Mouse (Mus musculus): ENCODE results near the gene Fgd5. TPM values are rescaled to one million over a fixed set of nuclear protein-coding genes. Genes with fewer than 3 reads are reported as not detected.
"Not testable (repeated sequence)": the region's sequence is repeated elsewhere in the genome, so short reads cannot be mapped to it uniquely, and the experiment has no call there.

Gene Fgd5
- polyA plus RNA-seq, 2 experiments = 1.5 to 1.6 TPM

DNA sequence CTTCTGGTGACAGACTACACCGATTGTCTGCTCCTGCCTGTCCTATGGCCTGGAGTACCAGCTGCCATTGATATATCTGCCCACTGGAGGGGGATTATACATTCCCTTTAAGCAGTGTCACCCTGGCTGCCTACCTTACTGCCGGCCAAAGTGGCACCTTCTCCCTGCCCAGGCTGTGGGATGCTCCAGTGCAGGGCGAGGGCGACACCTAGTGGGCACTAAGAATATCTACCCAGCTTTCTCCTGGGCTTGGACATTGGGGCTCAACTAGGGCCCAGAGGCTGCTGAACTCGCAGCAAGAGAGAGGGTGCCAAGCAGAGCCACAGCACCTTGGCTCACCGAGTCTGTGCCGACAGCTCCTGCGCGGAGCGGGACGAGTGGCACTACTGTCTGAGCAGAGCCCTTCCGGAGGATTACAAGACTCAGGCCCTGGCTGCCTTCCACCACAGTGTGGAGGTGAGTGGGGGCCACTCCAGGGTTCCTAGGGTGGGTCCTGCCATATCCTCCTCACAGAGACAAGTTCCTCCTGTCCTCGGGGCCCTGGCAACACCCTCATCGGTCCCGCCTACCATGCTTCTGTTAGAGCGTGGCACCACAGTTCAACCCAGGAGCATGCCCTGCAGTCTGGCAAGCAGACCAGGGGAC lies 88.6 kb downstream of the Fgd5 start:
- Histone ChIP-seq H3K4me2 (ENCODE audit: low read depth) (no peak overlapping the region), H3K36me3 (replicated peaks; ENCODE audit: control insufficient read depth, insufficient read depth, low read depth) (no peaks in the 10 kb centered on the region), H3K4me1 (replicated peaks; ENCODE audit: control insufficient read depth in 2 of 2, insufficient read depth in 2 of 2, low read length in 1 of 2) (no peaks in the 10 kb centered on the region), H3K27ac (no peak overlapping the region), H3K9ac (replicated peaks) (no peak overlapping the region), H3K4me3 (ENCODE audit: insufficient read depth in 1 of 2, low read depth in 2 of 2, low read length in 2 of 2) (no peak overlapping the region), H3K9me3 (ENCODE audit: control insufficient read depth, low read length) (no peaks in the 10 kb centered on the region), H3K27me3 (ENCODE audit: control insufficient read depth, insufficient read depth, low read length) (no peaks in the 10 kb centered on the region)
- peak; percentile 99 for TF ChIP-seq CTCF (IDR thresholded peaks at IDR 0.05; ENCODE audit: low read depth)
- TF ChIP-seq EP300 (IDR thresholded peaks at IDR 0.05; ENCODE audit: low read depth) = no peak
- 40% methylated on average over 16 of the region's 16 CpGs for WGBS (ENCODE audit: insufficient replicate concordance)
- peak; percentile 65; the same call in 1 of the 2 replicates for ATAC-seq (ENCODE audit: insufficient read depth)
- peak; percentile 24 to 37 (median 34) for DNase-seq (ENCODE audit: low read depth in 3 of 3, low spot score in 3 of 3)

DNA sequence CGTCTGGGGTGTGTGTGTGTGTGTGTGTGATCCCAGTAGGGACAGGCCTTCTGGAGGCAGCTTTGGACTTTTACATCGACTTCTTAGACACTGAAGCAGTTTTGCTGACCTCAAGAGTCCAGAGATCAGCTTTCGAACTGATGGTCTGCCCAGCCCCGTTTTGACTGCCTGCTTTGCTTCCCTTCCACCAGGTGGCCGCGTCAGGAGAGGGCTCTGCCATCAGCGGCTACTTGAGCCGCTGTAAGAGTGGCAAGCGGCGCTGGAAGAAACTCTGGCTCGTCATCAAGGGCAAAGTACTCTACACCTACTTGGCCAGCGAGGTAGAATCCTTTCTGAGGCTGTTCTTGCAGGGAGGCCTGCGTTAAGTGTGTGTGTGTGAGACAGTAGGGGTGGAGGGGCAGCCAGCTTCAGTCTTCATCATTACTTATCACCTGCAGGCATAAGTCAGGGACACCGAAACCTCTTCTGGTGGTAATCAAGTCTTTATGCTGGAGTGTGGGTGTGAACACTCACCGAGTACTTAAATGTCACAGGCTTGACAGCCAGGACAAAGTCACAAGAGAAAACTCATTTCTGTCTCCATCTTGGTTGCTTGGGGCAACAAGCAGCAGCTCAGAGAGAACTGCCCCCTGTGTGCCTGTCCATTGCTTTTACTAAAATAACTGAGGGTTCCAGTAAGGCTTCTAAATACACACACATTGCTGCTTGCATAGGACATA lies 92.6 kb downstream of the Fgd5 start:
- 58% methylated on average over 15 of the region's 15 CpGs for WGBS (ENCODE audit: insufficient replicate concordance)
- H3K9ac ChIP-seq (replicated peaks) = no peak overlapping the region
- H3K36me3 ChIP-seq (replicated peaks; ENCODE audit: control insufficient read depth, insufficient read depth, low read depth) = no peaks in the 10 kb centered on the region
- H3K4me3 ChIP-seq (ENCODE audit: insufficient read depth in 1 of 2, low read depth in 2 of 2, low read length in 2 of 2) = no peak overlapping the region
- no peak for ATAC-seq (ENCODE audit: insufficient read depth)
- no peak for DNase-seq (ENCODE audit: low read depth in 3 of 3, low spot score in 3 of 3)
- H3K27ac ChIP-seq = no peak overlapping the region
- H3K27me3 ChIP-seq (ENCODE audit: control insufficient read depth, insufficient read depth, low read length) = no peaks in the 10 kb centered on the region
- no peaks in the 10 kb centered on the region for H3K9me3 ChIP-seq (ENCODE audit: control insufficient read depth, low read length)
- no peaks in the 10 kb centered on the region for H3K4me1 ChIP-seq (replicated peaks; ENCODE audit: control insufficient read depth in 2 of 2, insufficient read depth in 2 of 2, low read length in 1 of 2)
- no peak overlapping the region for H3K4me2 ChIP-seq (ENCODE audit: low read depth)
- TF ChIP-seq EP300 (IDR thresholded peaks at IDR 0.05; ENCODE audit: low read depth) (no peak), CTCF (IDR thresholded peaks at IDR 0.05; ENCODE audit: low read depth) (0 out of 2 replicates have a peak, but pooled peaks have one; percentile 17)

DNA sequence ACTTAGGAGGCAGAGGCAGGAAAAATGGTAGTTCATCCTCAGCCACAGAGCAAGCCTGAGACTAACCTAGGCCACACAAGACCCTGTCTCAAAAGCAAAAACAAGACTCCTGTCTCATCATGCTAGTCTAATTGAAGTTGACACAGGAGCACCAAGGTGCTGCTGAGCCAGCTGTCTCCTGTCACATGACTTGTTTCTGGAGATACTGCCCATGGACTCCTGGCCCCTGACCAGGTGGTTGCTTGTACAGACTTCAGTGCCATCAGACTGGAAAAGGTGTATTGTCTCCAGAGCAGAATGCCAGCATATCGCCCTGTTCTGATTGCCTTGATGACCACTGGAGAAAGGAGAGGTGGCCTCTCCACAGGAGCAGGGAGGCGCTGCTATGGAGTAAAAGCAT lies 102.1 kb downstream of the Fgd5 start:
- Histone ChIP-seq H3K9ac (replicated peaks) (no peak overlapping the region), H3K9me3 (ENCODE audit: control insufficient read depth, low read length) (no peaks in the 10 kb centered on the region), H3K4me2 (ENCODE audit: low read depth) (no peak overlapping the region), H3K4me1 (replicated peaks; ENCODE audit: control insufficient read depth in 2 of 2, insufficient read depth in 2 of 2, low read length in 1 of 2) (no peaks in the 10 kb centered on the region), H3K36me3 (replicated peaks; ENCODE audit: control insufficient read depth, insufficient read depth, low read depth) (no peaks in the 10 kb centered on the region), H3K4me3 (ENCODE audit: insufficient read depth in 1 of 2, low read depth in 2 of 2, low read length in 2 of 2) (no peak overlapping the region), H3K27me3 (ENCODE audit: control insufficient read depth, insufficient read depth, low read length) (no peaks in the 10 kb centered on the region), H3K27ac (no peak overlapping the region)
- 66% methylated on average over 2 of the region's 2 CpGs for whole genome bisulfite sequencing (ENCODE audit: insufficient replicate concordance)
- DNase-seq (ENCODE audit: low read depth in 3 of 3, low spot score in 3 of 3) = no peak
- ATAC-seq (ENCODE audit: insufficient read depth) = no peak
- TF ChIP-seq EP300 (IDR thresholded peaks at IDR 0.05; ENCODE audit: low read depth) (no peak), CTCF (IDR thresholded peaks at IDR 0.05; ENCODE audit: low read depth) (no peak)

DNA sequence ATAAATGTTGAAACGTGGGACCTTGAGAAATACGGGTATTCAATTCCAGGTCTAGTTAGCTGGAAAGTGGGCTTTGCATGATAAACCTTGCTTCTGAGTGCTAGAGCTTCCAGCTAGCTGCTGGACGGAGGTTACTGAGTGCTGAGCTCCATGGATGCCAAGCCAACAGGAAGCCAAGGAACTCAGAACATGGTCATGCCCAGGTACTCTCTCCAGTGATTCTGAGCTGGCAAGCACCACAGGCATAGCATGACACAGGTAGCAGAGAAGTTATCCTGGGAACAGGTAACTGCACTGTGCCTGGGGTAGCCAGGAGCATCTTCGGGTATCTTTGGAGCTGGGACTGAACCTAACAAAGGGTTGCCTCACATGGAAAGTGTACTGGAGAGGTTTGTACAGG lies 104.1 kb downstream of the Fgd5 start:
- H3K27me3 ChIP-seq (ENCODE audit: control insufficient read depth, insufficient read depth, low read length) = no peaks in the 10 kb centered on the region

DNA sequence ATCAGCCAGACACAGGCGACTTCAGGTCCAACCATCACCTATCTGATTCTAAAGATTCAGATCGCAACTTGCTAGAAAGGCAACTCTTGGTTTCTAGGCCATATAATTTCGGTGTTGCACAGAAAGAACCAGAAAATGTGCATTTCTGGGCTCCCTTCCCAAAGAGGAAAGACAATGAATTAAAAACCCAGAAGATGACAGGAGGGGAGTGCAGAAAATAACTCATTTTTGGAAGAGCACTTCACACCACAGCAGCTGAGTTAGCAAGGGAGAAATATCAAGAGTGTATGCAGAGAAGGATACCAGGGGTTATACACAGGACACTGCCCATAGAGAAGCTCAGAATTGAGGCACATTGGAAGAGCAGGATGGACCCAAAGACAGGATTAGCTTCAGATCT lies 106.3 kb downstream of the Fgd5 start:
- Histone ChIP-seq H3K4me3 (ENCODE audit: insufficient read depth in 1 of 2, low read depth in 2 of 2, low read length in 2 of 2) (no peak overlapping the region), H3K9me3 (ENCODE audit: control insufficient read depth, low read length) (no peaks in the 10 kb centered on the region), H3K9ac (replicated peaks) (no peak overlapping the region), H3K4me1 (replicated peaks; ENCODE audit: control insufficient read depth in 2 of 2, insufficient read depth in 2 of 2, low read length in 1 of 2) (no peaks in the 10 kb centered on the region; a peak in 1 of 4 replicates), H3K27me3 (ENCODE audit: control insufficient read depth, insufficient read depth, low read length) (no peaks in the 10 kb centered on the region), H3K36me3 (replicated peaks; ENCODE audit: control insufficient read depth, insufficient read depth, low read depth) (no peaks in the 10 kb centered on the region), H3K4me2 (ENCODE audit: low read depth) (no peak overlapping the region), H3K27ac (no peak overlapping the region)
- no peak for DNase-seq (ENCODE audit: low read depth in 3 of 3, low spot score in 3 of 3)
- WGBS (ENCODE audit: insufficient replicate concordance) = 52% methylated on average over 3 of the region's 3 CpGs
- ATAC-seq (ENCODE audit: insufficient read depth) = no peak
- TF ChIP-seq EP300 (IDR thresholded peaks at IDR 0.05; ENCODE audit: low read depth) (no peak), CTCF (IDR thresholded peaks at IDR 0.05; ENCODE audit: low read depth) (no peak)

More for the DNA sequence above, 104.1 kb downstream of the Fgd5 start:
- Histone ChIP-seq H3K4me3 (ENCODE audit: insufficient read depth in 1 of 2, low read depth in 2 of 2, low read length in 2 of 2) (no peak overlapping the region), H3K36me3 (replicated peaks; ENCODE audit: control insufficient read depth, insufficient read depth, low read depth) (no peaks in the 10 kb centered on the region), H3K9me3 (ENCODE audit: control insufficient read depth, low read length) (no peaks in the 10 kb centered on the region), H3K4me2 (ENCODE audit: low read depth) (no peak overlapping the region), H3K9ac (replicated peaks) (no peak overlapping the region), H3K27ac (no peak overlapping the region), H3K4me1 (replicated peaks; ENCODE audit: control insufficient read depth in 2 of 2, insufficient read depth in 2 of 2, low read length in 1 of 2) (no peaks in the 10 kb centered on the region)
- no peak for ATAC-seq (ENCODE audit: insufficient read depth)
- TF ChIP-seq CTCF (IDR thresholded peaks at IDR 0.05; ENCODE audit: low read depth) (no peak), EP300 (IDR thresholded peaks at IDR 0.05; ENCODE audit: low read depth) (no peak)
- 59% methylated on average over 4 of the region's 4 CpGs for WGBS (ENCODE audit: insufficient replicate concordance)
- no peak for DNase-seq (ENCODE audit: low read depth in 3 of 3, low spot score in 3 of 3)

DNA sequence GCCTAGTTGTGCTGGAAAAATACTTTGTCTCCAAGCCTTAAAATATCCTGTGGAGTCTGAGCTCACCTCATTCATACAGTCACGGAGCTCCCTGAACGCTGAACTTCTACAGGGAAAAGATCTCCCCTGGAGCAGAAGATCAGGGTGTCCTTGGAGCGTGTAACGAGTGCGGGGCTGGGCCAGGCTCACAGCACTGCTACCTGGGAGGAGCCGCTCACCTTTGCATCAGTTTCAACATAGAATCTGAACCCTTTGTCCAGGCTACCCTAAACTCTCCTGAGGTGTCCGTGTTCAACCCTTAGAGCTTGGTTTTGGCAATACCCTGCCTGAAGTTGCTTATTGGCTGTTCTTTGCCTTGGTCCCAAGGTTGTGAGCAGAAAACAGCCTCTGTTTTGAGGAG lies 110.5 kb downstream of the Fgd5 start:
- ATAC-seq (ENCODE audit: insufficient read depth); H3K9ac ChIP-seq (replicated peaks); H3K36me3 ChIP-seq (replicated peaks; ENCODE audit: control insufficient read depth, insufficient read depth, low read depth); H3K27me3 ChIP-seq (ENCODE audit: control insufficient read depth, insufficient read depth, low read length); H3K4me2 ChIP-seq (ENCODE audit: low read depth); H3K9me3 ChIP-seq (ENCODE audit: control insufficient read depth, low read length); H3K27ac ChIP-seq; DNase-seq (ENCODE audit: low read depth in 3 of 3, low spot score in 3 of 3); H3K4me3 ChIP-seq (ENCODE audit: insufficient read depth in 1 of 2, low read depth in 2 of 2, low read length in 2 of 2): not testable (repeated sequence)
- H3K4me1 ChIP-seq (replicated peaks; ENCODE audit: control insufficient read depth in 2 of 2, insufficient read depth in 2 of 2, low read length in 1 of 2) = peaks cover 13 to 16% of the 10 kb centered on the region in 2 experiments
- 78% methylated on average over 7 of the region's 7 CpGs for WGBS (ENCODE audit: insufficient replicate concordance)

Data from liver, embryonic 14.5 days (tissue).